Mouse (Mus musculus) C2C12 (cell line): ENCODE data around the gene Rnf11.

ENCODE experiments used
- CTCF ChIP-seq: IDR thresholded peaks from one replicate; pipeline ENCODE4 v1.5.1; 2011; ENCODE audit not compliant: control insufficient read depth, insufficient read depth, insufficient read length
- MYOD1 ChIP-seq: IDR thresholded peaks from one replicate; pipeline ENCODE4 v1.6.1; 2011; ENCODE audit warnings: low read depth; ENCODE audit not compliant: control insufficient read depth, insufficient read length
- MYOG ChIP-seq: IDR thresholded peaks from one replicate; pipeline ENCODE4 v1.6.1; 2011; ENCODE audit not compliant: control insufficient read depth, insufficient read length; ENCODE audit errors: extremely low read depth
- USF1 ChIP-seq: IDR thresholded peaks from one replicate; pipeline ENCODE4 v1.6.1; 2011; ENCODE audit warnings: low read depth, mild to moderate bottlenecking, control low read depth, moderate library complexity

- TF ChIP-seq CTCF (no peak), USF1 (no peak), MYOD1 (no peak), MYOG (no peak)
These were observed 7.9 kb downstream of the Rnf11 start for GRCm38 (mm10) chr4:109476554-109477014.
